Mouse (Mus musculus): Measurements from ENCODE around the gene Cpt1c. TPM values are rescaled to one million over a fixed set of nuclear protein-coding genes. Genes with fewer than 3 reads are reported as not detected.
A peak's percentile ranks its signal among the peaks of the same experiment; 100 is the strongest.

The Cpt1c gene
- polyA plus RNA-seq, 1 experiment from 2014 or later, result 17.5 TPM

- whole genome bisulfite sequencing, result under 1% methylated on average over 20 of the region's 20 CpGs
- Histone ChIP-seq H3K4me2 (ENCODE audit: low read depth, severe bottlenecking) (peak overlapping the region; percentile 83), H3K4me3 (ENCODE audit: low read depth, low read length) (peak overlapping the region; percentile 93), H3K36me3 (ENCODE audit: control insufficient read depth, insufficient read depth, low read length) (peaks cover 18% of the 10 kb centered on the region), H3K27me3 (ENCODE audit: control insufficient read depth, insufficient read depth, low read length) (no peaks in the 10 kb centered on the region), H3K9me3 (ENCODE audit: control insufficient read depth, low read length) (no peaks in the 10 kb centered on the region), H3K9ac (ENCODE audit: low read length) (peak overlapping the region; percentile 98), H3K27ac (replicated peaks; ENCODE audit: low read depth, low read length) (peak overlapping the region; percentile 61; the same call in 1 of the 2 replicates), H3K4me1 (ENCODE audit: control insufficient read depth, insufficient read depth, low read length) (peaks cover 9% of the 10 kb centered on the region)
- ATAC-seq (ENCODE audit: insufficient number of reproducible peaks, low FRiP score, low TSS enrichment, low read depth) (no peak; the same call in 1 of the 2 replicates), DNase-seq (ENCODE audit: low spot score) (no peak)
Measured at GRCm38 (mm10) chr7:45015344-45015956, 40.8 kb upstream of the Cpt1c start.

GRCm38 (mm10) chr7:45014096-45014451, 39.4 kb upstream of the Cpt1c start:
- Histone ChIP-seq H3K9ac (ENCODE audit: low read length) (no peak overlapping the region), H3K27me3 (ENCODE audit: control insufficient read depth, insufficient read depth, low read length) (no peaks in the 10 kb centered on the region), H3K9me3 (ENCODE audit: control insufficient read depth, low read length) (no peaks in the 10 kb centered on the region), H3K4me3 (ENCODE audit: low read depth, low read length) (no peak overlapping the region), H3K27ac (replicated peaks; ENCODE audit: low read depth, low read length) (no peak overlapping the region), H3K36me3 (ENCODE audit: control insufficient read depth, insufficient read depth, low read length) (peaks cover 23% of the 10 kb centered on the region), H3K4me2 (ENCODE audit: low read depth, severe bottlenecking) (no peak overlapping the region; the same call in 1 of the 2 replicates), H3K4me1 (ENCODE audit: control insufficient read depth, insufficient read depth, low read length) (peaks cover 9% of the 10 kb centered on the region)
- no peak for DNase-seq (ENCODE audit: low spot score)
- WGBS, result 92% methylated on average over 3 of the region's 3 CpGs
- no peak for ATAC-seq (ENCODE audit: insufficient number of reproducible peaks, low FRiP score, low TSS enrichment, low read depth)

DNA sequence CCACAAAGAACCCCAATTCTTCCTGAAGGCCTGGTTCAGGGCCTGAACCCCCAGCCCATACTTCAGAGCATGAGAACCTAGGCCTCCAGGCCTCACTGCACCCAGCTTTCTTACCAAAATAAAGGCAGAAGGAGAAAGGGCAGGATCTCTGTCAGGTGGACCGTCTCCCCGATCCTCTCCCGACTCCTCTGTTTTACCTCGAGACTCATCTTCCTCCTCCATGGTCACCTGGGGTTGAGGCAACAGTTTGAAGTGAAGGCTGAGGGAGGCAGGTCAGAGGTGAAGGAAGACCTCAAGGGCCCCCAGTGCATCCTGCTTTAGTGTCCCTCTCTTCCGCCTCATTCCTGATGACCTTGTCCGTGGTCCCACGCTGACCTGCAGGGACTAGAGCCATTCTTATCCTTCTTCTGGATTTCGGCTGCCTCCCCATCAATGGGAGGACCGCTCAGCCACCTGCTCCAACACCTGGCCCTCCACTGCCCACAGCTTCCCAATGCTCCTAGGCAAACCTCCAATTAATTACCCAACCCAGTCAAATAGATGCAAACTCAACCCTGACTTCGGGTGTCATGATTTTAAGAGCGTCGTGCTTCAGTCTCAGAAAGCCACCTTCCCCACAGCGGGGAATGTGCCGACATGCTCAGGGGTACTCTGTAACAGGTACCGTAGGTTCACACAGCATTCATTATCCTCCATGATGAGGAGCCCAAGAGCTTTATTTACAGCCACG, 38.9 kb upstream of the Cpt1c start:
- ATAC-seq (ENCODE audit: insufficient number of reproducible peaks, low FRiP score, low TSS enrichment, low read depth) (no peak), DNase-seq (ENCODE audit: low spot score) (no peak)
- Histone ChIP-seq H3K27ac (replicated peaks; ENCODE audit: low read depth, low read length) (no peak overlapping the region), H3K4me1 (ENCODE audit: control insufficient read depth, insufficient read depth, low read length) (peaks cover 9% of the 10 kb centered on the region), H3K36me3 (ENCODE audit: control insufficient read depth, insufficient read depth, low read length) (peaks cover 25% of the 10 kb centered on the region), H3K27me3 (ENCODE audit: control insufficient read depth, insufficient read depth, low read length) (no peaks in the 10 kb centered on the region), H3K9ac (ENCODE audit: low read length) (no peak overlapping the region), H3K9me3 (ENCODE audit: control insufficient read depth, low read length) (no peaks in the 10 kb centered on the region), H3K4me2 (ENCODE audit: low read depth, severe bottlenecking) (no peak overlapping the region), H3K4me3 (ENCODE audit: low read depth, low read length) (no peak overlapping the region; the same call in 1 of the 2 replicates)
- 96% methylated on average over 16 of the region's 16 CpGs for WGBS

- Histone ChIP-seq H3K9me3 (ENCODE audit: control insufficient read depth, low read length) (no peaks in the 10 kb centered on the region), H3K4me3 (ENCODE audit: low read depth, low read length) (no peak overlapping the region; the same call in 1 of the 2 replicates), H3K4me1 (ENCODE audit: control insufficient read depth, insufficient read depth, low read length) (peaks cover 6% of the 10 kb centered on the region), H3K27me3 (ENCODE audit: control insufficient read depth, insufficient read depth, low read length) (no peaks in the 10 kb centered on the region), H3K9ac (ENCODE audit: low read length) (no peak overlapping the region), H3K27ac (replicated peaks; ENCODE audit: low read depth, low read length) (no peak overlapping the region), H3K36me3 (ENCODE audit: control insufficient read depth, insufficient read depth, low read length) (peaks cover 31% of the 10 kb centered on the region), H3K4me2 (ENCODE audit: low read depth, severe bottlenecking) (no peak overlapping the region)
- 86% methylated on average over 4 of the region's 4 CpGs for WGBS
- DNase-seq (ENCODE audit: low spot score) (no peak), ATAC-seq (ENCODE audit: insufficient number of reproducible peaks, low FRiP score, low TSS enrichment, low read depth) (no peak)
Measured at GRCm38 (mm10) chr7:45012824-45013223, 38.2 kb upstream of the Cpt1c start.

GRCm38 (mm10) chr7:45012011-45012410, 37.4 kb upstream of the Cpt1c start:
- WGBS, result 95% methylated on average over 6 of the region's 6 CpGs
- ATAC-seq (ENCODE audit: insufficient number of reproducible peaks, low FRiP score, low TSS enrichment, low read depth), result no peak

DNA sequence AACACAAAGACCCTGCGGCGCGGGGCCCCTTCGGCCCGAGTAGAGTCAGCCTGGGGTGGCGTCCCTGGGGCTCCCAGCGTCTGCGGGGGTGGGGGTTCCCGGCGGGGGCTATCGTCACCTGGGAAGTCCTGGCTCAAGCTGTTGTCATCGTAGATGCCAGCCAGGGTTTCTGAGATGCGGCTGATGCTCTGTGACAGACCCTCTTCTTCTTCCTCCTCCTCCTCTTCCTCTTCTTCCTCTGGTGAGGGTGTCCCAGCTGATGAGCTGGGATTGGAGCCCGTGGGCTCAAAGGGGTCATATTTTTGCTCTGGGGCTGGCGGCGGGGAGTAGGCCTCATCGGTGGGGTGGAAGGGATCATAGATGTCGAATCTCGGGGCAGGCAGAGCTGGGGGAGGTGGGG, 33.8 kb upstream of the Cpt1c start:
- H3K4me1 ChIP-seq (ENCODE audit: control insufficient read depth, insufficient read depth, low read length), result no peaks in the 10 kb centered on the region
- no peaks in the 10 kb centered on the region for H3K27me3 ChIP-seq (ENCODE audit: control insufficient read depth, insufficient read depth, low read length)
- DNase-seq (ENCODE audit: low spot score) (no peak), ATAC-seq (ENCODE audit: insufficient number of reproducible peaks, low FRiP score, low TSS enrichment, low read depth) (no peak)
- no peaks in the 10 kb centered on the region for H3K9me3 ChIP-seq (ENCODE audit: control insufficient read depth, low read length)
- H3K9ac ChIP-seq (ENCODE audit: low read length), result no peak overlapping the region
- peaks cover 64% of the 10 kb centered on the region for H3K36me3 ChIP-seq (ENCODE audit: control insufficient read depth, insufficient read depth, low read length)
- no peak overlapping the region for H3K4me3 ChIP-seq (ENCODE audit: low read depth, low read length)
- no peak overlapping the region for H3K4me2 ChIP-seq (ENCODE audit: low read depth, severe bottlenecking)
- WGBS, result 96% methylated on average over 19 of the region's 19 CpGs
- H3K27ac ChIP-seq (replicated peaks; ENCODE audit: low read depth, low read length), result no peak overlapping the region

More at GRCm38 (mm10) chr7:45012011-45012410, 37.4 kb upstream of the Cpt1c start:
- H3K27me3 ChIP-seq (ENCODE audit: control insufficient read depth, insufficient read depth, low read length), result no peaks in the 10 kb centered on the region
- H3K4me3 ChIP-seq (ENCODE audit: low read depth, low read length), result no peak overlapping the region
- H3K4me1 ChIP-seq (ENCODE audit: control insufficient read depth, insufficient read depth, low read length), result peaks cover 6% of the 10 kb centered on the region
- H3K36me3 ChIP-seq (ENCODE audit: control insufficient read depth, insufficient read depth, low read length), result peaks cover 40% of the 10 kb centered on the region
- no peak overlapping the region for H3K27ac ChIP-seq (replicated peaks; ENCODE audit: low read depth, low read length)
- DNase-seq (ENCODE audit: low spot score), result no peak
- no peak overlapping the region for H3K4me2 ChIP-seq (ENCODE audit: low read depth, severe bottlenecking)
- H3K9ac ChIP-seq (ENCODE audit: low read length), result no peak overlapping the region
- H3K9me3 ChIP-seq (ENCODE audit: control insufficient read depth, low read length), result no peaks in the 10 kb centered on the region

DNA sequence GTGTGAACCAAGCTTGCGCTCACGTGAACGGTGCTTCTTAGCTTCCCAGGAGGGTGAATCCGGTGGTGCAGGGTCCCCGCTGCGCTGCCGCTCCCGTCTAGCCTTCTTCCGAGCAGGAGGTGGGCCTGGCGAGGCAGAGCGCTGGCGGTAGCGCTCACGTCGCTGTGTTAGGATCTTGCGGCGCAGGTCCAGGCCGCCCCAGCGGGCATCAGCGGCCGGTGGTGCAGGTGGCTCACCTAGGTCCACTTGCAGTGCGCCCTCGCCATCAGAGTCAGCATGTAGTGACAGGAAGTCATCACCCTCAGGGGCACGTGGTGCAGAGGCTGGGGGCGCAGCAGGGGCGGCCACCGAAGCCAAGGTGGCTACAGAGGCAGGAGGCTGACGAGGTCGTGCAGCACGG, 33.2 kb upstream of the Cpt1c start:
- Histone ChIP-seq H3K27me3 (ENCODE audit: control insufficient read depth, insufficient read depth, low read length) (no peaks in the 10 kb centered on the region), H3K4me2 (ENCODE audit: low read depth, severe bottlenecking) (no peak overlapping the region), H3K9ac (ENCODE audit: low read length) (no peak overlapping the region), H3K27ac (replicated peaks; ENCODE audit: low read depth, low read length) (no peak overlapping the region), H3K9me3 (ENCODE audit: control insufficient read depth, low read length) (no peaks in the 10 kb centered on the region), H3K4me3 (ENCODE audit: low read depth, low read length) (no peak overlapping the region; the same call in 1 of the 2 replicates), H3K4me1 (ENCODE audit: control insufficient read depth, insufficient read depth, low read length) (no peaks in the 10 kb centered on the region), H3K36me3 (ENCODE audit: control insufficient read depth, insufficient read depth, low read length) (peaks cover 69% of the 10 kb centered on the region)
- 95% methylated on average over 30 of the region's 30 CpGs for WGBS
- no peak for DNase-seq (ENCODE audit: low spot score)
- ATAC-seq (ENCODE audit: insufficient number of reproducible peaks, low FRiP score, low TSS enrichment, low read depth), result no peak

DNA sequence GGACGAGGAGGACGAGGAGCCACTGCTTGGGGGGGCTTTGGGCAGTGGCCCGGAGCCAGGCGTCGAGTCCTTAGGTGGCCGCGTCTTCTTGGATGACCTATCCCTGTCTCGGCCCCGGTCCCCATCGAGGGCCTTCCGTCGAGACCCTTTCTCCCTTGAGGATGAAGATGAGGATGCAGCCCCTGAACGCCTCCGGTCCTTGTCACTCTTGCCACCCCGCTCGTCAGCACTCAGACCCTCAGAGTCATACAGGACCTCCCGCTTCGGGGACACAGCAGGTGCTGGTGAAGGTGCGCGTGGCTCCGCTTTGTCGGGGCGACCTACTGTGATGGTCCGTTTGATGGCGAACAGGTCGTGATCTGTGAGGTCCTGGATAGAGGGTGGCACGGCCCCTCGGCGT, 32.5 kb upstream of the Cpt1c start:
- ATAC-seq (ENCODE audit: insufficient number of reproducible peaks, low FRiP score, low TSS enrichment, low read depth), result no peak
- no peak overlapping the region for H3K4me2 ChIP-seq (ENCODE audit: low read depth, severe bottlenecking)
- H3K9ac ChIP-seq (ENCODE audit: low read length), result no peak overlapping the region
- no peaks in the 10 kb centered on the region for H3K27me3 ChIP-seq (ENCODE audit: control insufficient read depth, insufficient read depth, low read length)
- no peak for DNase-seq (ENCODE audit: low spot score)
- 95% methylated on average over 29 of the region's 29 CpGs for WGBS
- no peak overlapping the region for H3K4me3 ChIP-seq (ENCODE audit: low read depth, low read length)
- H3K4me1 ChIP-seq (ENCODE audit: control insufficient read depth, insufficient read depth, low read length), result no peaks in the 10 kb centered on the region
- H3K36me3 ChIP-seq (ENCODE audit: control insufficient read depth, insufficient read depth, low read length), result peaks cover 70% of the 10 kb centered on the region
- H3K27ac ChIP-seq (replicated peaks; ENCODE audit: low read depth, low read length), result no peak overlapping the region
- H3K9me3 ChIP-seq (ENCODE audit: control insufficient read depth, low read length), result no peaks in the 10 kb centered on the region
